In the genomic region with DNA sequence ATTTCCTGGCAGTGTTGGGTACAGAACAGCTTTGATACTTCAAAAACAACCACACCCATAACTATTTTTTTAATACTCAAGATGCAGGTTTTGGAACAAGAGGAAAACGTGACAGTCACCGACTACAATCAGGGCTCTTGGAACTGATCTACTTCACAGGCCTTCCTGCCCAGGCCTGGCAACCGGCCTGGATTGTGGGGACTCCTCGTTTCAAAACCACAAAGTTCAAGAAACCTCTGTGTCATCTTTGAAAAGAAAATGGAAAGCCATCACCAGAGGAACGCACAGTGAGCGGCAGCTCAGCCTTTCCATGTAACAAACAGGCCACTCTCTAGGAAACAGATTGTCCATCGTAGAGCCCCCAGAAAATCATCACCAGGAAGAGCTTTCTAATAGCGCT, we compare ENCODE assay signal across 15 mouse cellular contexts. TPM values are rescaled to one million over a fixed set of nuclear protein-coding genes. Genes with fewer than 3 reads are reported as not detected.
DNase-seq lines count a peak whose midpoint lies in the region; ATAC-seq lines count a peak whose summit lies in the region.
"Had no signal": no experiment of that assay in that cellular context is flagged by ENCODE, and none has a peak within 500 bp of the region (broad histone marks: within the 10 kb centered on the region; RNA-seq: fewer than 3 reads in every experiment).

No protein-coding gene starts in this region.

- H3K4me1 ChIP-seq in heart, embryonic 10.5 days: peaks cover 40% of the 10 kb centered on the region
- H3K4me1 ChIP-seq in brown adipose tissue, adult 24 weeks (ENCODE audit: control insufficient read depth, insufficient read depth, insufficient read length, low read length): peaks cover 16% of the 10 kb centered on the region

- WGBS in heart, embryonic 10.5 days: 94% methylated on average over 8 of the region's 8 CpGs

- H3K27ac ChIP-seq in heart, embryonic 10.5 days: no peak overlapping the region
- H3K27ac ChIP-seq in brown adipose tissue, adult 24 weeks (replicated peaks; ENCODE audit: low read depth, low read length): peak overlapping the region; percentile 65
- H3K27ac ChIP-seq: heart, embryonic 13.5 days; liver, embryonic 12.5 days had no signal

- peaks cover 22% of the 10 kb centered on the region for H3K27me3 ChIP-seq in heart, embryonic 10.5 days (ENCODE audit: insufficient read depth, poor library complexity, severe bottlenecking)
- H3K27me3 ChIP-seq: liver, embryonic 12.5 days; lung, embryonic 15.5 days had no signal

- peaks cover 25% of the 10 kb centered on the region for H3K36me3 ChIP-seq in heart, embryonic 10.5 days

- DNase-seq in heart, adult 11 months: peak; percentile 98
- no peak for DNase-seq in heart, embryonic 10.5 days (ENCODE audit: low spot score)
- peak; percentile 77 for DNase-seq in 3T3-L1 (ENCODE audit: low read depth, low spot score)
- DNase-seq in heart, postnatal 4 days: peak; percentile 32
- no peak for DNase-seq in frontal cortex, postnatal 10 days (ENCODE audit: low spot score in 2 of 2)
- DNase-seq: adrenal gland, adult 2 months; cerebellum, adult 11-12 months; kidney, postnatal 10 days; midbrain, embryonic 14.5 days had no signal

- no peaks in the 10 kb centered on the region for H3K9me3 ChIP-seq in heart, embryonic 10.5 days
- H3K9me3 ChIP-seq: heart, embryonic 13.5 days; liver, embryonic 12.5 days; lung, embryonic 15.5 days had no signal

- ATAC-seq in cerebellum, adult (ENCODE audit: insufficient number of reproducible peaks, low FRiP score, low TSS enrichment): no peak
- ATAC-seq in monocyte, adult 5-6 weeks (replicated peaks; ENCODE audit: insufficient number of reproducible peaks, low FRiP score, low TSS enrichment, poor library complexity, severe bottlenecking): no peak
- ATAC-seq: liver, embryonic 12.5 days had no signal

- H3K4me3 ChIP-seq in heart, embryonic 10.5 days: no peak overlapping the region
- no peak overlapping the region for H3K4me3 ChIP-seq in brown adipose tissue, adult 24 weeks (ENCODE audit: insufficient read depth, low read depth, low read length)
- H3K4me3 ChIP-seq: heart, embryonic 13.5 days; liver, embryonic 12.5 days; lung, embryonic 15.5 days had no signal

RNA-seq across cellular contexts. Expression of a gene that starts 4.1 kb away (rescaled TPM):
- 12.4 and 13.1 TPM in 2 replicates for polyA plus RNA-seq in heart, embryonic 10.5 days (2016; fragmentation: Nextera tagmentation; extraction: Ambion mirVana)
- 2.2 and 3.3 TPM in 2 replicates for polyA plus RNA-seq in brown adipose tissue, adult 24 weeks (2012; ENCODE audit: insufficient read depth, insufficient read length, missing spikeins)
- total RNA-seq in heart, postnatal 4 days (2021): 10 to 100 TPM; 10.4 to 11.2 TPM
- total RNA-seq in monocyte, adult 5-6 weeks (2017): 10.8 to 22.5 TPM (median 14.0 TPM) in 3 replicates

RNA-seq across cellular contexts. Expression of a gene that starts 5.3 kb away (rescaled TPM):
- 70.9 and 76.9 TPM in 2 replicates for polyA plus RNA-seq in heart, embryonic 10.5 days (2016; fragmentation: Nextera tagmentation; extraction: Ambion mirVana)
- polyA plus RNA-seq in brown adipose tissue, adult 24 weeks (2012; ENCODE audit: insufficient read depth, insufficient read length, missing spikeins): 1.0 and 1.5 TPM in 2 replicates
- total RNA-seq in heart, postnatal 4 days (2021): 10 to 100 TPM; 34.7 to 38.3 TPM
- 3.0 to 8.1 TPM (median 4.6 TPM) in 3 replicates for total RNA-seq in monocyte, adult 5-6 weeks (2017)

Comparison
In these comparisons a context has a peak if more than half of its experiments do, and no peak if none do; other contexts are left out.
1. DNase-seq: peak in heart, adult 11 months (single experiment), 3T3-L1 (single experiment) and heart, postnatal 4 days (single experiment); none in heart, embryonic 10.5 days (single experiment) and frontal cortex, postnatal 10 days (0 of 2).